Mouse (Mus musculus): ENCODE measurements around the gene Pla2g1b. TPM values are rescaled to one million over a fixed set of nuclear protein-coding genes. Genes with fewer than 3 reads are reported as not detected.
A peak's percentile ranks its signal among the peaks of the same experiment; 100 is the strongest.

The Pla2g1b gene
- total and polyA plus RNA-seq, 2 experiments from 2014 or later: not detected

- ATAC-seq (ENCODE audit: low FRiP score): 0 out of 2 replicates have a peak, but pooled peaks have one; percentile 39
- Histone ChIP-seq H3K27me3 (ENCODE audit: insufficient read depth, low read length) (no peaks in the 10 kb centered on the region), H3K4me1 (ENCODE audit: insufficient read depth, low read length) (peaks cover 3% of the 10 kb centered on the region; the same call in 1 of the 2 replicates), H3K36me3 (ENCODE audit: insufficient read depth, low read length) (peaks cover 5% of the 10 kb centered on the region; the same call in 1 of the 2 replicates), H3K9me3 (ENCODE audit: low read length) (no peaks in the 10 kb centered on the region), H3K4me2 (ENCODE audit: low read depth, low read length, poor library complexity, severe bottlenecking) (peak overlapping the region; percentile 43), H3K4me3 (ENCODE audit: low read depth, low read length) (peak overlapping the region; percentile 29), H3K27ac (ENCODE audit: low read depth, low read length) (peak overlapping the region; percentile 40; the same call in 1 of the 2 replicates), H3K9ac (replicated peaks; ENCODE audit: low read length, poor library complexity, severe bottlenecking) (no peak overlapping the region)
- DNase-seq (ENCODE audit: low spot score): no peak
- no peak for TF ChIP-seq CTCF (IDR thresholded peaks at IDR 0.05)
- 34% methylated on average over 12 of the region's 12 CpGs for WGBS
These were observed 10.2 kb downstream of the Pla2g1b start for GRCm38 (mm10) chr5:115476107-115476727.

- no peak overlapping the region for H3K4me2 ChIP-seq (ENCODE audit: low read depth, low read length, poor library complexity, severe bottlenecking)
- no peaks in the 10 kb centered on the region for H3K9me3 ChIP-seq (ENCODE audit: low read length)
- TF ChIP-seq CTCF (IDR thresholded peaks at IDR 0.05): no peak
These were observed 13.5 kb downstream of the Pla2g1b start for GRCm38 (mm10) chr5:115479561-115479960.

GRCm38 (mm10) chr5:115480101-115480500, 14.0 kb downstream of the Pla2g1b start:
- peak overlapping the region; percentile 38 for H3K4me2 ChIP-seq (ENCODE audit: low read depth, low read length, poor library complexity, severe bottlenecking)
- no peak overlapping the region for H3K27ac ChIP-seq (ENCODE audit: low read depth, low read length)
- peaks cover 5% of the 10 kb centered on the region; the same call in 1 of the 2 replicates for H3K36me3 ChIP-seq (ENCODE audit: insufficient read depth, low read length)
- 18% methylated on average over 27 of the region's 27 CpGs for WGBS
- H3K4me3 ChIP-seq (ENCODE audit: low read depth, low read length): peak overlapping the region; percentile 14; the same call in 1 of the 2 replicates
- no peak for TF ChIP-seq CTCF (IDR thresholded peaks at IDR 0.05)
- H3K9me3 ChIP-seq (ENCODE audit: low read length): no peaks in the 10 kb centered on the region
- H3K4me1 ChIP-seq (ENCODE audit: insufficient read depth, low read length): peaks cover 13% of the 10 kb centered on the region; the same call in 1 of the 2 replicates
- DNase-seq (ENCODE audit: low spot score) (no peak), ATAC-seq (ENCODE audit: low FRiP score) (no peak)
- H3K27me3 ChIP-seq (ENCODE audit: insufficient read depth, low read length): no peaks in the 10 kb centered on the region
- no peak overlapping the region for H3K9ac ChIP-seq (replicated peaks; ENCODE audit: low read length, poor library complexity, severe bottlenecking)

More at GRCm38 (mm10) chr5:115479561-115479960, 13.5 kb downstream of the Pla2g1b start:
- DNase-seq (ENCODE audit: low spot score) (no peak), ATAC-seq (ENCODE audit: low FRiP score) (no peak)
- peaks cover 5% of the 10 kb centered on the region; the same call in 1 of the 2 replicates for H3K36me3 ChIP-seq (ENCODE audit: insufficient read depth, low read length)
- 47% methylated on average over 15 of the region's 15 CpGs for WGBS
- H3K4me3 ChIP-seq (ENCODE audit: low read depth, low read length): no peak overlapping the region
- H3K27ac ChIP-seq (ENCODE audit: low read depth, low read length): no peak overlapping the region
- no peak overlapping the region for H3K9ac ChIP-seq (replicated peaks; ENCODE audit: low read length, poor library complexity, severe bottlenecking)
- H3K4me1 ChIP-seq (ENCODE audit: insufficient read depth, low read length): peaks cover 13% of the 10 kb centered on the region; the same call in 1 of the 2 replicates
- no peaks in the 10 kb centered on the region for H3K27me3 ChIP-seq (ENCODE audit: insufficient read depth, low read length)

- H3K4me1 ChIP-seq (ENCODE audit: insufficient read depth, low read length): peaks cover 13% of the 10 kb centered on the region; the same call in 1 of the 2 replicates
- H3K27me3 ChIP-seq (ENCODE audit: insufficient read depth, low read length): no peaks in the 10 kb centered on the region
- H3K4me2 ChIP-seq (ENCODE audit: low read depth, low read length, poor library complexity, severe bottlenecking): peak overlapping the region; percentile 46
- H3K4me3 ChIP-seq (ENCODE audit: low read depth, low read length): peak overlapping the region; percentile 24; the same call in 1 of the 2 replicates
- peaks cover 5% of the 10 kb centered on the region; the same call in 1 of the 2 replicates for H3K36me3 ChIP-seq (ENCODE audit: insufficient read depth, low read length)
- 28% methylated on average over 38 of the region's 38 CpGs for WGBS
- peak overlapping the region; percentile 46 for H3K9ac ChIP-seq (replicated peaks; ENCODE audit: low read length, poor library complexity, severe bottlenecking)
- TF ChIP-seq CTCF (IDR thresholded peaks at IDR 0.05): no peak
- no peak overlapping the region for H3K27ac ChIP-seq (ENCODE audit: low read depth, low read length)
- no peak for DNase-seq (ENCODE audit: low spot score)
- H3K9me3 ChIP-seq (ENCODE audit: low read length): no peaks in the 10 kb centered on the region
- ATAC-seq (ENCODE audit: low FRiP score): no peak
These were observed 16.6 kb downstream of the Pla2g1b start for GRCm38 (mm10) chr5:115482390-115483265.

- H3K36me3 ChIP-seq (ENCODE audit: insufficient read depth, low read length): 0 out of 2 replicates have a peak, but pooled peaks cover 2% of the 10 kb centered on the region
- H3K4me1 ChIP-seq (ENCODE audit: insufficient read depth, low read length): peaks cover 13% of the 10 kb centered on the region; the same call in 1 of the 2 replicates
- H3K9ac ChIP-seq (replicated peaks; ENCODE audit: low read length, poor library complexity, severe bottlenecking): no peak overlapping the region
- peak; percentile 44 for TF ChIP-seq CTCF (IDR thresholded peaks at IDR 0.05)
- H3K27ac ChIP-seq (ENCODE audit: low read depth, low read length): no peak overlapping the region
- no peak for DNase-seq (ENCODE audit: low spot score)
- peak overlapping the region; percentile 46 for H3K4me2 ChIP-seq (ENCODE audit: low read depth, low read length, poor library complexity, severe bottlenecking)
- no peaks in the 10 kb centered on the region for H3K27me3 ChIP-seq (ENCODE audit: insufficient read depth, low read length)
- H3K9me3 ChIP-seq (ENCODE audit: low read length): no peaks in the 10 kb centered on the region
- H3K4me3 ChIP-seq (ENCODE audit: low read depth, low read length): peak overlapping the region; percentile 24; the same call in 1 of the 2 replicates
- 37% methylated on average over 6 of the region's 6 CpGs for whole genome bisulfite sequencing
- ATAC-seq (ENCODE audit: low FRiP score): no peak
These were observed 17.3 kb downstream of the Pla2g1b start for GRCm38 (mm10) chr5:115483385-115483784.
